Mouse (Mus musculus) spleen, postnatal 10 days (tissue): Measurements from ENCODE around the gene Fbxw2.
"Not testable (repeated sequence)": the region's sequence is repeated elsewhere in the genome, so short reads cannot be mapped to it uniquely, and the experiment has no call there.

ENCODE experiments used
- DNase-seq, 2 experiments: peaks; one replicate each; pipeline ENCODE4 v3.0.0; 2021 to 2022; ENCODE audit warnings: low spot score in 2 of 2

The Fbxw2 gene

GRCm38 (mm10) chr2:34773673-34774072 is 52.4 kb downstream of the Fbxw2 start:
- no peak for DNase-seq

GRCm38 (mm10) chr2:34772252-34773235 is 53.6 kb downstream of the Fbxw2 start:
- DNase-seq, result peak in 1 of 2 experiments; percentile 78

- peak; percentile 97 to 99 for DNase-seq
These were observed 54.5 kb downstream of the Fbxw2 start, which contains the start of gene Hspa5 for GRCm38 (mm10) chr2:34771368-34772226. Gene Hspa5 (plus strand): TSS chr2:34771970.

GRCm38 (mm10) chr2:34770951-34771350 is 55.2 kb downstream of the Fbxw2 start:
- no peak for DNase-seq

GRCm38 (mm10) chr2:34770049-34770448 is 56.1 kb downstream of the Fbxw2 start:
- no peak for DNase-seq

GRCm38 (mm10) chr2:34764801-34765200 is 61.3 kb downstream of the Fbxw2 start:
- DNase-seq, result no peak

- no peak for DNase-seq
These were observed 63.2 kb downstream of the Fbxw2 start for GRCm38 (mm10) chr2:34762872-34763271.

GRCm38 (mm10) chr2:34762174-34762573 is 63.9 kb downstream of the Fbxw2 start:
- DNase-seq, result no peak

- not testable (repeated sequence) for DNase-seq
These were observed 64.8 kb downstream of the Fbxw2 start for GRCm38 (mm10) chr2:34761272-34761671.

- DNase-seq, result no peak
These were observed 68.8 kb downstream of the Fbxw2 start for GRCm38 (mm10) chr2:34757341-34757740.

GRCm38 (mm10) chr2:34754551-34755358 is 71.4 kb downstream of the Fbxw2 start, which contains the start of gene Gapvd1:
Gene Gapvd1 (minus strand): TSS chr2:34755232.
- DNase-seq, result peak; percentile 36 to 54
